Mouse (Mus musculus): Measurements from ENCODE around the gene Ptms.
"Not testable (repeated sequence)": the region's sequence is repeated elsewhere in the genome, so short reads cannot be mapped to it uniquely, and the experiment has no call there.

DNA sequence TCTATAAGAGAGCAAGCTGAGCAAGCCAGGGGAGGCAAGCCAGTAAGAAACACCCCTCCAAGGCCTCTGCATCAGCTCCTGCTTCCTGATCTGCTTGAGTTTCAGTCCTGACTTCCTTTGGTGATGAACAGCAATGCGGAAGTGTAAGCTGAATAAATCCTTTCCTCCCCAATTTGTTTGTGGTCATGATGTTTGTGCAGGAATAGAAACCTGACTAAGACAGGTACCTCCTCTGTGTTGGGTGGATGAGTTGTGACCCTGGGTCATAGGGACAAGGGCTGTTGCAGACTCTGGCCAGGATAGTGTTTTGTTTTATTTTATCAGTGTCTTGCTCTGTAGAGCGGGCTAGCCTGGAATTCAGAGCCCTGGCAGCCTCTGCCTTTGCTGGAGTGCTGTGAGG, 25.8 kb downstream of the Ptms start:
- not testable (repeated sequence) for TF ChIP-seq POLR2A (IDR thresholded peaks at IDR 0.05; ENCODE audit: control insufficient read depth, low read depth, low read length); CTCF (IDR thresholded peaks at IDR 0.05; ENCODE audit: control insufficient read depth, insufficient read depth, insufficient replicate concordance, low read depth, low read length)
